Mouse (Mus musculus) frontal cortex, adult (tissue): ENCODE measurements at regions not wholly inside any gene's neighbourhood (a gene's known extent, or its start where the extent isn't known, plus 50 kb on each side); places are given as distances from the start of the nearest gene placed in this dataset.
A peak's percentile ranks its signal among the peaks of the same experiment; 100 is the strongest.

Experiments
- ATAC-seq: cut with Nextera tagmentation; 2 replicates; pipeline ENCODE4 v1.9.2; 2017; ENCODE audit warnings: mild to moderate bottlenecking, moderate library complexity, mixed read lengths; ENCODE audit not compliant: low TSS enrichment

GRCm38 (mm10) chr1:168541231-168541630 is 109.2 kb upstream of the Pbx1 start:
- no peak for ATAC-seq

- no peak for ATAC-seq
Observed at GRCm38 (mm10) chr1:168518087-168518486, 86.0 kb upstream of the Pbx1 start.

DNA sequence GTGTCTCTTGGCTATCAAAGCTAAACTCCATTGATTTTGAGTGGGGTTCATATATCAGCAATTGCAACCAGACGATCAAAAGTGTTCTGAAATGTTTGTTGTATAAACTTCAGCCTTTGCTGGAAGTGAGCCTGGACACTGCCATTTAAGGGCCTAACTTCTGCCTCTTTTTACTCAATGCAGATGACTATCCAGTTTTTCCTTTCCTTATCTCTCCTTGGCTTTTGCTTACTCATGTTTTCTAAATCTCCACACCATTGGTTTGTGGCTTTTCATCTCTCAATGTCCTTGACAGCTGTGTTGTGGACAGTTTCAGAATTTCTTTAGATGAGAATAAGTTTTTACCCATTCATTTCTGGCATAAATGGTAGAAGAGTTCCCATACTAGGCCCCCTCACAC is 74.3 kb upstream of the Pbx1 start:
- no peak for ATAC-seq

- ATAC-seq: no peak
Observed at GRCm38 (mm10) chr1:168504773-168505172, 72.7 kb upstream of the Pbx1 start.

GRCm38 (mm10) chr1:168502266-168502665 is 70.2 kb upstream of the Pbx1 start:
- ATAC-seq: no peak

DNA sequence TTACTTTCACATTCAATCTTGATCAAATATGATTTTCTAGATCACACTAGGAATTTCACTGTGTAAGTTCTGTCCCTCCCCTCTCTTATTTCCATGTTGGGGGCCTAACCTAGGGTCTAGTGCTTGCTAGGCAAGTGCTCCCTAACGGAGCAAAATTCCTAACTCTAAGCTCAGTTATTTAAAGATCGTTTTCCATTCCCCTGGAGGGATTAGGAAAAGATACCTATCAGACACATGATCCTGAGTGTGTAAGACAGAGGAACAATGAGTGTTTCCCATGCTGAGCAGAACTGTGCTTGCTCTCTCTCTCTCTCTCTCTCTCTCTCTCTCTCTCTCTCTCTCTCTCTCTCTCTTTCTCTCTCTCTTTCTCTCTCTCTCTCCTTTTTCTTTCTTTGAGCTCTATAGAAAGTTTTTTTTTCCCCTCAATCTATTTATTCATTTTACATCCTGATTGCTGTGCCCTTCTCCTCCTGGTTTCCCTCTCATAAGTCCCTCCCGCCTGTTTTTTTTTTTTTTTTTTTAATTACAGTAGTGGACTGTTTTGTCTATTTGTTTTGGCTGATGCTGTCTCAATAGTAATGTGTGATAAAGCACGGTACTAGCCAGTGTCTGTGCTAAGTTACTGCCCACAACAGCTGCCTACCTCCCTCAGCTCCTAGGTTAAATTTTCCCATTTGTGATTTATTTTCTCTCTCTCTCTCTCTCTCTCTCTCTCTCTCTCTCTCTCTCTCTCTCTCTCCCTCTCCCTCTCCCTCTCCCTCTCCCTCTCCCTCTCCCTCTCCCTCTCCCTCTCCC is 69.5 kb upstream of the Pbx1 start:
- no peak for ATAC-seq

DNA sequence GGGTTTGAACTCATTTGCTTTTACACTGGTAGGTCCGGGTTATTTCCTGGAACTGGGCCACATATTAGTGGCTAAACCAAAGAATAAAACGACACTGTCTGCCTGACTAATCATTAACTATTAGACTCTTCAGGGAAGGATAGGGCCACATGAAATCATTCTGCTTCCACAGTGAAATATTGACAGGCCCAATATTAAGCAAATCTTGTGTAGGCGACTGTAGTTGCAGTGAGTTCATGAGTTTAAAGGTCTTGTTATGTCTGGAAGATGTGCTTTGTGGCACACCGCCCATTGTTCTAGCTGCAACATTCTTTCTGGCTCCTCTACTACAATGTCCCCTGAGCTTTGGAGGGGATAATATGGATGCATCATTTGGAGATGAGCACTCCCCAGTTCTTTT is 65.7 kb upstream of the Pbx1 start:
- ATAC-seq: no peak

DNA sequence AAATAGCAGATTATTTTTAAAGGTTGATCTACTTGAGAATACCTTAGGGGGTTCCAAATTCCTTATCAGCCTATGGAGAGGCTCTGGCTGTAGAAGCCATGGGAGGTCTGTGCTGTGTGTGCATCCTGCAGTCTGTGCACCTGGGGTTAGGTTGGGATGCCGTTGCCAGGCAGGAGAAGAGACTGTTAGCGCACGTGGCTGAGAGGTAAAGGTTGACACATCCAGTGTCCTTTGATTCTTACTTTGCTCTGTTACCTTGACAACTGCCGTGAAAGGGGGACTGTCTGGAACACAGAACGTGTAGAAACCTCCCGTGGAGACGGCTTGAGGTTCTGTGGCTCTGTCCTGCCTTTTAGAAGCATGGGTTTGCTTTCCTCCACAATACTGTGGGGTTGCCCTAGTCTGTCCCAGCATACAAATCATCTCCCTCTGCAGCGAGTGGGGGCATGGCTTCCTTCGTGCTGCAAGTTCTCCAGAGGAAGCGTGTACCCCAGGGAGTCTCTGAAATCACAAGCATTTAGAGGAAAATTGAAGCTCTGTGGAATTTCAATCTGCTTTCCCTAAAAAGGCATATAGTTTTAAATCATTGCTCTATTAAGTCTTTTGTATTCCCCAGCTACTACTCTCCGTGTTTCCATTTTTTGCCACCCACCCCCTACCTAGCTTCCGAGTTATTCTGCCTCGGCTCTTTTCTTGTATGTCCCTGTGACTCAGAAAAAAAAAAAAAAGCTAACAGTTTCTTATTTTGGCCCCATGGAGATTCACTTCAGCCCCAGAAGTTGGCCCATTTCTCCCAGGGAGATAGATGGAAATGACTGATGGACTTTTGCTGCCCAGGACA is 63.8 kb upstream of the Pbx1 start:
- ATAC-seq: peak; percentile 82

DNA sequence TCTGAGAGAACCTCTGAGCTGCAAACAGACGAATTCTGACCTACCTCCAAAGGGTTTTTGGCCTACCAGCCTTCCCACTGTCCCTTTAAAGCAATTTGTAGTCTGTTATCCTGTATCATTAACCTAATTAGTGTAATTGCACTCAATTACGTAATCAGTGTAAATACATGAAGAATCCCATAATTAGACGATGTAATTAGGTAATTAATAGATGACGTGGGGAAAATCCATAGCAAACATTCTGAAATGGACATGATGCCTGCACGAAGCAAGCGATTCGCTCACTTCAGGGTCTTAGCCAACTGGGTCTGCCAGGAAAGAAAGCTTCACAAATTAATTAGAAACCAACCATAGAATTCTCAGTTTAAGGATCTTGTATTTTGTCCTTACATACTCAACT is 55.4 kb upstream of the Pbx1 start:
- no peak for ATAC-seq

- ATAC-seq: no peak
Observed at GRCm38 (mm10) chr1:168483651-168484050, 51.6 kb upstream of the Pbx1 start.
